Mouse (Mus musculus): ENCODE data around the gene Foxb2. TPM values are rescaled to one million over a fixed set of nuclear protein-coding genes. Genes with fewer than 3 reads are reported as not detected.

The Foxb2 gene
- not detected for total RNA-seq (2023)

DNA sequence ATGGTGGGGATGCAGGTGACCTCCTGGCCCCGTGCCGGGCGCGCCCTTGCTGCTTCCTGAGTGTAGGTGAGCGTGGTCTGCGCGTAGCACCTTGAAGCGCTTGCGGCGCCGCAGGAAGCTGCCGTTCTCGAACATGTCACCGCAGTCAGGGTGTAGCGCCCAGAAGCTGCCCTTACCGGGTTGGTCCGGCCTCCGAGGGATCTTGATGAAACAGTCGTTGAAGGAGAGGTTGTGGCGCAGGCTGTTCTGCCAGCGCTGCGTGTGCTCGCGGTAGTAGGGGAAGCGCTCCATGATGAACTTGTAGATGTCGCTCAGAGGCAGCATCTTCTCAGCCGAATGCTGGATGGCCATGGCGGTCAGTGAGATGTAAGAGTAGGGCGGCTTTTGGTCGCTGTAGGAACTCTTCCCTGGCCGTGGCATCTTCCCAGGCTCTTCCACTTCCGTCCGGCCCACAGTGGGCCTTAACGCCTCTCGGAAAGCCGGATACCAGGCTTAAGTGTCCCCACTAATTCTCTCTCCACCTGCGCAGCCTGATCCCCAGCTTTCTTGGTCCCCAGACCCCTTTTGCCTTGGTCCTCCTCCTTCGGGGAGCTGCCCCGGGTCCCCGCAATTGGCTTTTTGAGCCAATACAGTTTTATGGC is at the start of gene Foxb2:
Gene Foxb2, minus strand, starts transcription at position 585 of the 641 bp plus-strand sequence.

Other genes with a start within 250 kb of the Foxb2 start
- gene Vps13a, start 92.9 kb downstream of the Foxb2 start, total RNA-seq (2023) = 10 to 100 TPM; 22.7 to 23.5 TPM
- under 1 TPM; 0.13 to 0.55 TPM for gene Prune2, start 82.3 kb upstream of the Foxb2 start, total RNA-seq (2023)